Mouse (Mus musculus) adrenal gland, postnatal 25 days (tissue): ENCODE data around the gene AW011738. TPM values are rescaled to one million over a fixed set of nuclear protein-coding genes. Genes with fewer than 3 reads are reported as not detected.

Source experiments
- DNase-seq: peaks from one replicate; pipeline ENCODE4 v3.0.0; 2021; ENCODE audit warnings: mixed read lengths
- microRNA-seq, 2 experiments: library from miRNA; unstranded; fragments of <30 nt; microRNA quantifications; one replicate each; pipeline ENCODE4 v1.2.0; 2021
- total RNA-seq: library from RNA; stranded (reverse); gene quantifications from 2 replicates; pipeline ENCODE4 v1.2.3, GENCODE M21; 2021

Gene AW011738
- total RNA-seq, 1 experiment from 2014 or later = 3.5 TPM

DNA sequence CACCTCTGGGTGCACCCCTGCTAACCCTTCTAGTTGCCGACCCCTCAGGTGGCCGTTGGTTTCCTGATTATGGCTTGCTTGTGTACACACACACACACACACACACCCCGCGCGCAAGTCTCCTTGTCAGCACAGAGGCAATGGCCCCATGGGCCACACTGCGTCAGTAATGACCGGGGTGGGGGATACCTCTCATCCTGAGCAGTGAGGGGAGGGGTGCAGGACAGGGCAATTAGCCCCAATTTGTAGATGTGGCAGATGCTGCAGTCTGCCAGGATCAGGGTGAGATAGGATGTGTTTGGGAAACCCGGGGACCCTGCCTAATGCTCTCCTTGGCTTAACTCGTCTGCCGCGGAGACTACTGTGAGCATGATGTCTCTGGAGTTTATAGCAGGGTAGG, 46.5 kb downstream of the AW011738 start:
- no peak for DNase-seq

DNA sequence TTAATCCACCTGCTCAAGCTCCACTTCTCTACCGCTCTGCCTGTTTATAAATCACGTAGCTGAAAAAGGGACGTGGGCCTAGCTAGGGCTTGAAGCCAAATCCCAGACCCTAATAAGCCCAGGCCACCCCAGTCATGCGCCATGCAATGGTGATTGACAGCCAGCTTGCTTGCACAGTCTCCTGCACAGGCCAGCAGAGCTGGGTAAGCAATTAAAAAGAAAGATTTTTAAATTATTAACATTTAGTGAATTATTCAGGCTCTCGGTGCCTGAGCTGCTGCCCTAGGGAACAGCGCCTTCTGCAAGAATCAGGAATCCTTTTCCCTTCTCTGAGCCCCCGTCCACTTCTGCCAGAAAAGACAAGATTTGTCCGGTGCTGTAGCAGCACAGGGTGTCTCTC, 48.0 kb downstream of the AW011738 start:
- no peak for DNase-seq

DNA sequence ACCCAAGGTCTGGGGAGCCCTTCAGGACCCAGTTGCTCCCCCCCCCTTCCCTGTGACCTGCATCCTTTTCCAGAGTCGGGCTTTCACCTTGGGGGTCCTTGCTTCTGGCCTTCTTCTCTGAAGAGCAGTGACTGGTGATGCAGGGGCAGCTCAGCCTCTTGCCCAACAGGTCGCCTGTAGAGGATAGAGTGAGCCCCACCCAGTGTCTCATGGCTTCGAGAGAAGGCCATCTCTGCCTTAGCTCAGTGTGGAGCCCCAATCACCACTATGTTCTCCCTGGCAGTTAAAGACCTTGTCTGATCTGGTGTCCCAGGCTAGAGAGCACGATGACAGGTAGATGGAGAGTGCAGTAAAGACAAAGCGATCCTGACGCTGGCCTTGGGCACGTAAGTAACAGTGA, 49.0 kb downstream of the AW011738 start:
- no peak for DNase-seq

DNA sequence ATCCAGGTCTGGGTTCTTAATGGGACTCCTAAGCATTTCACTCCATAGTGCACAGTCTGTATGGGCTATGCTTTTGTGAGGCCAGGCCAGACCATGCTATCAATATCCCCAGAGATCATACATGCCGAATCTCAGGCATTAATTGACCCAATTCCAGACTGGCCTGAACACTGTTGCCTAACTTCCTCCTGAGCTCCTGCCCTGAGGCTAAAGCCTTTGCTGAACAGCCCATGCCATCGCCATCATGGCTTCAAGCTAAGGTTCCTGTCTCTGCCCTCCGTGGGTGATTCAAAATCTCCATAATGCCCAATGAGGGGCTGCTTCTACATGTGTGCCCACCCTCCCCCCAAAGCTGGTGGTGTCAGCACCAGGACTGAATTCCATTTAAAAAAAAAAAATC, 49.5 kb downstream of the AW011738 start:
- no peak for DNase-seq

DNA sequence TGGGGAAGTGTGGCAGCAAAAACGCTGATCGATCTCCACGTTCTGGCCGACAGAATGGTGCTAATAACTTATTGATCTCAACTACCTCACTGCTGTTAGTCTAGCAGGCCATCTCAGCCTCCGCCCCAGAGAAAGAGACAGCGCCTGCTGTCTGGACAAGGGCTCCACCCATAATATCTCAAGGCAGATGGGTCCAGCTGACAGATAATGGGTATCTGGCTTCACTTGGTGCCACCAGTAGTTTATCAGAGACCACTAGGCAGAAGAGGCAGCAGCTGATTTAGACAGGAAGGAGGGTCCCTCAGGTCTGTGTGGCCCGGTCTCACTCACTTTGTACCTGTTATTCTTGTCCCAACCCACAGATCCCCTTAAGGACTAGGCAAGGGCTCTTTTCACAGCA, 49.9 kb downstream of the AW011738 start:
- DNase-seq = no peak

DNA sequence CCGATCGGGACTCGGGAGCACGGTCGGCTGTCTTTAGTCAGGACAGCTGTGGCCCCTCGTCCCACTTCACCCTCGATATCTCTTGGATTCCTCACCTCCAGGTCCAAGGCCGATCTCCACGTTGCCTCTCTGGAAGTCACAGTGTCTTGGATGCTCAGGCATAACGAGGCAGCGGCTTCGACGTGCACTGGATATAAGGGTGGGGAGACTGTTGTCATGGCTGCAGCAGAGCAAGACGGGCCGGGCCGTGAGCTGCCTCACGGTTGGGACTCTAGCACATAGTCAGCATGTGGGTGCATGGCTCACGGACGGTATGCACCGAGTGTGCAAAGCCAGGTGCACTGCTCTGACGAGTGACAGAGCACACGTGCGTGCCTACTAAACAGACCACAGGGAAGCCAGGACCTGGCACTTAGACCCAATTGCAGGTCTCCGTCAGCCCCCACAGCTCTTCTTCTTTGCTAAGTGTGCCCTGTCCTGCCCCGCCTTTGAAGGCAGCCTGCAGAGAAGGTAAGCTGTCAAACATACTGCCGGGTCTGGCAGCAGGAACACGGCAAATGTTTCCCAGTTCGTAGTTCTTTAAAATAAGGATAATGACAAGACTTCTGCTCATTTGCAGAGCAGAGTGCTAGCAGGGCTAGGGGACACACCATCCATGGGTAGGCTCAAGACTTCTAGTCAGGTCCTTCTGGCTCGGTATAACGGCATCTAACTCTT, 51.4 kb downstream of the AW011738 start:
- no peak for DNase-seq

Small RNAs within 50 kb of the gene (microRNA-seq; reads per million reads assigned to microRNA genes)
- gene Mir7658 = 1.7 to 5.3 reads per million in 2 experiments

Other genes starting within 250 kb of the AW011738 start
- gene C1qtnf12, start 241.0 kb upstream of the AW011738 start, total RNA-seq = 70.6 and 77.9 TPM in 2 replicates
- 6.6 and 9.7 TPM in 2 replicates for gene B3galt6, start 210.7 kb upstream of the AW011738 start, total RNA-seq
- gene Sdf4, start 210.4 kb upstream of the AW011738 start, total RNA-seq = 248 and 275 TPM in 2 replicates
- gene Tnfrsf4, start 189.5 kb upstream of the AW011738 start, total RNA-seq = 1.5 TPM in 1 of 2 replicates, not detected in the other
- not detected in 2 replicates for gene Tnfrsf18, start 177.1 kb upstream of the AW011738 start, total RNA-seq
- gene Ttll10, start 143.9 kb upstream of the AW011738 start, total RNA-seq = 0.61 TPM in 1 of 2 replicates, not detected in the other
- 13.5 and 16.7 TPM in 2 replicates for gene 9430015G10Rik, start 93.3 kb upstream of the AW011738 start, total RNA-seq
- gene Rnf223, start 72.8 kb upstream of the AW011738 start, total RNA-seq = 0.18 TPM in 1 of 2 replicates, not detected in the other
- 33.7 and 46.7 TPM in 2 replicates for gene Agrn, start 5.8 kb upstream of the AW011738 start, total RNA-seq
- gene Isg15, start 2.5 kb upstream of the AW011738 start, total RNA-seq = 1.8 and 7.2 TPM in 2 replicates
- 3.3 and 4.1 TPM in 2 replicates for gene Perm1, start 12.6 kb downstream of the AW011738 start, total RNA-seq
- 24.1 and 29.6 TPM in 2 replicates for gene Plekhn1, start 31.6 kb downstream of the AW011738 start, total RNA-seq
- gene Noc2l, start 32.7 kb downstream of the AW011738 start, total RNA-seq = 45.4 and 52.4 TPM in 2 replicates
- gene Samd11, start 52.4 kb downstream of the AW011738 start, total RNA-seq = 1.2 and 1.7 TPM in 2 replicates
- not detected in 2 replicates for gene Vmn2r-ps159, start 127.8 kb downstream of the AW011738 start, total RNA-seq